ENCODE assay signal across 8 mouse cellular contexts in genomic region chrX:70364661-70365613, GRCm38 (mm10). TPM values are rescaled to one million over a fixed set of nuclear protein-coding genes. Genes with fewer than 3 reads are reported as not detected.
DNase-seq lines count a peak whose midpoint lies in the region; ATAC-seq and TF ChIP-seq lines count a peak whose summit lies in the region.

Gene Ids, minus strand, starts transcription at chrX:70365084.

- WGBS in cerebellum, adult 2 months, result 5% methylated on average over 40 of the region's 45 CpGs
- WGBS in lung, embryonic 16.5 days, result 17% methylated on average over 28 of the region's 45 CpGs

- no peak for TF ChIP-seq CTCF in MEL (IDR thresholded peaks at IDR 0.05 in 2 of 3, conservative IDR thresholded peaks at IDR 0.05 in 1 of 3; ENCODE audit: control insufficient read depth in 1 of 3, insufficient read depth in 1 of 3, low read depth in 2 of 3, low read length in 3 of 3, poor library complexity in 1 of 3, severe bottlenecking in 1 of 3)
- no peak for TF ChIP-seq CTCF in cerebellum, adult 2 months (IDR thresholded peaks at IDR 0.05; ENCODE audit: borderline replicate concordance, insufficient read depth, low read depth, low read length)

- ATAC-seq in hematopoietic stem cell, adult 5-6 weeks (replicated peaks in 1 of 2; ENCODE audit: insufficient read depth in 1 of 2, low FRiP score in 2 of 2, low TSS enrichment in 1 of 2, low read depth in 1 of 2, poor library complexity in 2 of 2, severe bottlenecking in 2 of 2), result peak; percentile 89 to 98
- peak; percentile 98 for ATAC-seq in lung, embryonic 16.5 days (ENCODE audit: low read depth)

- no peaks in the 10 kb centered on the region for H3K9me3 ChIP-seq in MEL (replicated peaks; ENCODE audit: insufficient read depth, low read length)
- H3K9me3 ChIP-seq in lung, embryonic 16.5 days (ENCODE audit: control insufficient read depth, low read length), result no peaks in the 10 kb centered on the region

- H3K79me2 ChIP-seq in MEL (ENCODE audit: control insufficient read depth, insufficient read depth, low read length, poor library complexity), result no peaks in the 10 kb centered on the region

- peak within 1 kb of the TSS; percentile 63 for H3K4me2 ChIP-seq in lung, embryonic 16.5 days (ENCODE audit: low read depth, low read length)

- peak within 1 kb of the TSS; percentile 56 to 80 for H3K4me3 ChIP-seq in MEL (ENCODE audit: control insufficient read depth in 1 of 2, insufficient read depth in 1 of 2, low read depth in 2 of 2, low read length in 2 of 2)
- peak within 1 kb of the TSS; percentile 93 for H3K4me3 ChIP-seq in cerebellum, adult 2 months (replicated peaks; ENCODE audit: insufficient read depth, low read depth, low read length)
- peak within 1 kb of the TSS; percentile 56 for H3K4me3 ChIP-seq in lung, embryonic 16.5 days (ENCODE audit: low read length)

- peak within 1 kb of the TSS; percentile 75 for H3K9ac ChIP-seq in MEL (ENCODE audit: control insufficient read depth, low read depth, low read length, poor library complexity, severe bottlenecking)
- H3K9ac ChIP-seq in lung, embryonic 16.5 days (ENCODE audit: low read length), result peak within 1 kb of the TSS; percentile 68

- peak in 1 of 2 experiments; percentile 62; a peak in 3 of 4 replicates for TF ChIP-seq POLR2A in MEL (IDR thresholded peaks at IDR 0.05; ENCODE audit: control insufficient read depth in 1 of 2, insufficient read depth in 1 of 2, low read depth in 1 of 2, low read length in 2 of 2, poor library complexity in 1 of 2)
- peak; percentile 58; the same call in 1 of the 2 replicates for TF ChIP-seq POLR2A in cerebellum, adult 2 months (IDR thresholded peaks at IDR 0.05; ENCODE audit: borderline replicate concordance, insufficient read depth, low read length)

- no peak for TF ChIP-seq EP300 in MEL (IDR thresholded peaks at IDR 0.05; ENCODE audit: low read depth in 1 of 2, low read length in 2 of 2)

- no peaks in the 10 kb centered on the region for H3K27me3 ChIP-seq in MEL (ENCODE audit: control insufficient read depth in 1 of 2, insufficient read depth in 2 of 2, low read length in 2 of 2)
- H3K27me3 ChIP-seq in cerebellum, adult 2 months (ENCODE audit: control insufficient read depth, insufficient read depth, low read length), result no peaks in the 10 kb centered on the region
- no peaks in the 10 kb centered on the region for H3K27me3 ChIP-seq in lung, embryonic 16.5 days (ENCODE audit: control insufficient read depth, insufficient read depth, low read depth, low read length)

- TF ChIP-seq RAD21 in MEL (IDR thresholded peaks at IDR 0.05; ENCODE audit: low read depth, low read length), result no peak

- H3K27ac ChIP-seq in MEL (ENCODE audit: control insufficient read depth, low read depth, low read length), result no peak within 1 kb of the TSS; the same call in 1 of the 2 replicates
- no peak within 1 kb of the TSS for H3K27ac ChIP-seq in cerebellum, adult 2 months (ENCODE audit: insufficient read depth, low read length)
- H3K27ac ChIP-seq in lung, embryonic 16.5 days (ENCODE audit: low read length), result peak within 1 kb of the TSS; percentile 57

- DNase-seq in MEL (ENCODE audit: low read depth, low spot score), result peak; percentile 89
- peak; percentile 82 to 90 for DNase-seq in cerebellum, adult 2 months
- peak; percentile 85 for DNase-seq in forelimb bud, embryonic 11.5 days (ENCODE audit: low read depth, low spot score)
- DNase-seq in layer of hippocampus, adult 9-10 months (ENCODE audit: low spot score), result peak; percentile 35
- DNase-seq in ovary, postnatal 10 days (ENCODE audit: low spot score), result peak; percentile 35
- peak; percentile 75 to 77 for DNase-seq in thymus, postnatal 10 days (ENCODE audit: low spot score in 2 of 2)

- H3K4me1 ChIP-seq in MEL (ENCODE audit: control insufficient read depth in 1 of 2, insufficient read depth in 2 of 2, low read length in 2 of 2), result no peaks in the 10 kb centered on the region; a peak in 1 of 4 replicates
- peaks cover 2% of the 10 kb centered on the region; the same call in 1 of the 2 replicates for H3K4me1 ChIP-seq in cerebellum, adult 2 months (ENCODE audit: control insufficient read depth, insufficient read depth, low read length)
- H3K4me1 ChIP-seq in lung, embryonic 16.5 days (replicated peaks; ENCODE audit: control insufficient read depth, insufficient read depth, low read length), result 0 out of 2 replicates have a peak, but pooled peaks cover 2% of the 10 kb centered on the region

- no peaks in the 10 kb centered on the region; a peak in 1 of 4 replicates for H3K36me3 ChIP-seq in MEL (ENCODE audit: control insufficient read depth in 1 of 2, insufficient read depth in 2 of 2, low read length in 2 of 2)
- no peaks in the 10 kb centered on the region; the same call in 1 of the 2 replicates for H3K36me3 ChIP-seq in lung, embryonic 16.5 days (ENCODE audit: control insufficient read depth, insufficient read depth, low read length)

TF ChIP-seq in MEL, 35 proteins besides CTCF, POLR2A, EP300 and RAD21:
- TF ChIP-seq SIN3A (IDR thresholded peaks at IDR 0.05; ENCODE audit: low read length) (no peak), HCFC1 (IDR thresholded peaks at IDR 0.05; ENCODE audit: low read depth, low read length) (peak; percentile 66), NRF1 (IDR thresholded peaks at IDR 0.05; ENCODE audit: insufficient read depth, low read depth, low read length, poor library complexity, severe bottlenecking) (peak; percentile 78)

RNA-seq across cellular contexts. Expression of gene Ids, which starts in this region (rescaled TPM):
- 2.9 and 3.1 TPM in 2 replicates for total RNA-seq in MEL (2012; rRNA removed)
- 1 to 10 TPM in 1 of 2 experiments, not detected in 1; 8.1 TPM for polyA plus RNA-seq in MEL (2012; ENCODE audit: insufficient read depth in 1 of 2, insufficient read length in 2 of 2, low read depth in 1 of 2, low replicate concordance in 2 of 2, missing spikeins in 1 of 2)
- 130 and 137 TPM in 2 replicates for polyA plus RNA-seq in cerebellum, adult 2 months (2012; rRNA removed)
- total RNA-seq in hematopoietic stem cell, adult 5-6 weeks (2017), result 9.7 and 10.3 TPM in 2 replicates
- polyA plus RNA-seq in lung, embryonic 16.5 days (2015; fragmentation: Nextera tagmentation; extraction: Ambion mirVana), result 2.6 and 2.7 TPM in 2 replicates

Comparison
In these comparisons a context has a peak if more than half of its experiments do, and no peak if none do; other contexts are left out.
1. RNA of gene Ids (polyA plus RNA-seq): 130 to 137 TPM in cerebellum, adult 2 months; 8.1 TPM in MEL and 2.6 to 2.7 TPM in lung, embryonic 16.5 days; every median in the first group is over 10 times any median in the second.
2. DNase-seq: peak in every context shown above with its lines; median percentile 89 in MEL; 86 in cerebellum, adult 2 months; 85 in forelimb bud, embryonic 11.5 days; 76 in thymus, postnatal 10 days; 35 in layer of hippocampus, adult 9-10 months; 35 in ovary, postnatal 10 days.
3. Peak in every context shown above with its lines, with median percentiles within 50 percentile points of each other: H3K4me3 ChIP-seq.